Mouse (Mus musculus) ZHBTc4 (cell line): ENCODE measurements around the gene Tnfsfm13.

Source experiments
- DNase-seq: peaks from one replicate; pipeline ENCODE4 v3.0.0-alpha.2; 2011; ENCODE audit warnings: low read depth, low spot score

Tnfsfm13 gene

DNA sequence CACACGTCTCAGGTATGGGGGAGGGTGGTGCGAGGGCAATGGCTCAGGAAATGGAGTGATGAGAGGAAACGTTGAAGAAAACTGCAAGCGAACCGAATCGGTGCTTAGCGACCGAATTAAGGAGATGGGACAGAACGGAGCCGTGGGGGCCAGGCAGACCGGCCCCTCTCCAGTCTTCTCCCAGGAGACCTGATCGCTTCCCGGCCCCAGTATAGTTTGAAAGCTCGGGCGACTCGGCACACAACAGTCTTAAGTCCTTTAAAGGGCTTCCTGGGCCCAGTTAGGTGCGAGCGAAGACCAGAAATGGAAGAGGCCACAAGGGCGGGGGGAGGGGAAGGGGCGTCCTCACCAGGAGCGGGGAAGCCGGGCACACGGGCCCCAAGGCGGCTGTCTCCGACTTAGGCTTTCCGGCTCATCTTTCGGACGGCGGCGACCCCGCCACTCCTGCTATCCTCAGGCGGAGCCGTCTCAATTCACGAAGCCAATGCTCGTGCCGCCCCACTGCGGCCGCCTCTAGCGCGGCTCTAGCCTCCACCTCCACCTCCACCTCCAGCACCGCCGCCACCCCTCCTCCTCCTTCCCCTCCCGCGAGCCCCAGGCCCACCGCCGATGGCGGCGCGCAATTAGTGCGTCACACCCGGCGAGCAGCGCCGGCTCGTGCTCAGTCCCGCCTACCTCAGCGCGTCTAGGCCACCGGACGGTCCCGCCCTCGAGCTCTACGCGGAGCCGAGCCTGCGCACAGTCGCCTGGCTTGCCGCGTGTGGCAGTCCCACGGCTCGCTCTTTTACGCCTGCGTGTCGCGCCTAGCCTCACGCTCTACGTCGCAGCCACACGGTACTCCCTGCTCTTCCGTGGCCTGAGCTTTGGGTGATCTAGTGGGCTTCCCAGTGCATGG is 14.3 kb downstream of the Tnfsfm13 start, which contains the start of gene Senp3:
Senp3 (minus strand) TSS at position 771 of the 895 bp plus-strand sequence.
- DNase-seq: peak; percentile 99

DNA sequence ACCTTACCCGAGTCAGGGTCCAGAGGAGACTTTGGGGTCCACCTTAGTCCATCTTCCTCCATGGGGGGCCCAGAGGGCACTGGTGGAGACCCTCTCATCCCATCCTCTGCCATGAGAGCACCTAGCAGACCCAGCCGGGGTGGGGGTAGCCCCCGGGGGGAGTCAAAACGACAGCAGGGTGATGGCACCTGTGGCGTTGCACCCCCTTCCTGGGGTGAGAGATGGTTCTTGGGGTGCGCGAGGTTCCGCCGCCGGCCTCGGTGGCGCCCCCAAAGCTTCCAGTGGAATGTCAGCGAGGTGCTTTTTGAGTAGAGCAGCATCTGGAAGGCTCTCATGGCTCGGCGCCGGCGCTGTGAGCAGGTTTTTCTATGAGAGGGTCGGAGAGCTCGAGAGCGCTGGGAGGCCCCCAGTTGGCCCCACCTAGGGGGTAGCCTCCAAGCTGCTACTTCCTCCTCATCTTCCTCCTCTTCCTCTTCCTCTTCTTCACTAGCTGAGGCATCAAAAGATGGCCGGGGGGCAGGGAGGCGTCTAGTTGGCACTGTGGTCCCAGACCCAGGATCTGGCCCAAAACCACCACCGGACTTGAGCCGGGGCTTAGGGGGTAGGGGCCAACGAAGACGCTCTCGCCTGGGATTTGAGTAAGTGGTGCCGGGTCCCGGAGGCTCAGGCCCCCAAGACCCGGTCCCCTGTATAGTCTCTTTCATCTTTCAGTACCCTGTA is 15.6 kb downstream of the Tnfsfm13 start:
- no peak for DNase-seq

DNA sequence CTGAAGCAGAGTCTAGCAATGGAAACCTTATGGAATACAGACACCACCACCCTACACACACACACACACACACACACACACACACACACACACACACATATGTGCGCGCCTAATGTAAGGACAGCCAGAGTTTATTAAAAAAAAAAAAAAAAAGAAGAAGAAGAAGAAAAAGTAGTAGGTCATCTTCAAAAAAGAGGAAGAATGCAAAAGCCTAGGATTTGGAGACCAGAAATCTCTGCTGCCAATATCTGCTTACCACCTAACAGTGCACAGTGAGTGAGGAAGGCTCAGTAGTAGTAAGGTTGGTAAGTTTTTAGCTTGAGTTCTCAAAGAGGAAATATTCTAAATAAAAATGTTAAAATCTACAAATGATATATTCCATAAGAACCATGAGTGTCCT is 16.8 kb downstream of the Tnfsfm13 start:
- no peak for DNase-seq

GRCm38 (mm10) chr11:69672211-69672706 is 23.6 kb downstream of the Tnfsfm13 start, which contains the start of gene Eif4a1:
Eif4a1 (minus strand) TSS chr11:69672423.
- DNase-seq: peak; percentile 100

DNA sequence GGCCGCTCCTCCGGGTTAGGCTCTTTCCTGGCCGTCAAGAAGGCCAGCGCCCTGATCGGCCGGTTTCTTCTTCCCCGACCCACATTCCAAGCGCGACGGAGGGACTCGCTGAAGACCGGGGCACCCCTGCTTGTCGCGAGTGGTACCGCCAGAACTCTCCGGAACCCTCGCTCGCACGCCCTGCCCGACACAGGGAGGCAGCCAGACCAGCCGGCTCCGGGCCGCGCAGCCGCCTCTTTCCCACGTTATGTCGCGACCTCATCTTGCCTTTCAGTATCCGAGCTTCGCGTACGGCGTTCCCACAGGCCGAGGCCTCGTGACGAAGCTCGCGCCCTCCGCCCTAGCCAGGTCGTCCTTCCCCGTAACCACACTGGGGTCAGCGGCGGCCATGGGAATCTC is 24.2 kb downstream of the Tnfsfm13 start:
- no peak for DNase-seq

- DNase-seq: peak; percentile 97
These were observed 24.8 kb downstream of the Tnfsfm13 start for GRCm38 (mm10) chr11:69670786-69671725.

GRCm38 (mm10) chr11:69666665-69667005 is 29.3 kb downstream of the Tnfsfm13 start:
- DNase-seq: no peak

- DNase-seq: peak; percentile 95
These were observed 29.8 kb downstream of the Tnfsfm13 start, which contains the start of gene Cd68 for GRCm38 (mm10) chr11:69665961-69666664. Cd68 (minus strand) TSS chr11:69666153.

DNA sequence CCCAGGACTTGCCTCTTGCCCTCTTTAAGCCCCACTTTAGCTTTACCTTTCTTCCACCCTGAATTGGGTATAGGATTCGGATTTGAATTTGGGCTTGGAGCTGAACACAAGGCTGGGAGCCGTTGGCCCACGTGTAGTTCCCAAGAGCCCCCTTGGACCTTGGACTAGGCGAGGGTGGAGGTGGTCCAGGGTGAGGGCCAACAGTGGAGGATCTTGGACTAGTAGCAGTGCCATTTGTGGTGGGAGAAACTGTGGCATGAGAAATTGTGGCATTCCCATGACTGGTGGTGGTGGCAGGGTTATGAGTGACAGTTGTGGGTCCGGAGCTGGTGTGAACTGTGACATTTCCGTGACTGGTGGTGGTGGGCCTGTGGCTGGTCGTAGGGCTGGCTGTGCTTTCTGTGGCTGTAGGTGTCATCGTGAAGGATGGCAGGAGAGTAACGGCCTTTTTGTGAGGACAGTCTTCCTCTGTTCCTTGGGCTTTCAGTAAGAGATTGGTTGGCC is 30.4 kb downstream of the Tnfsfm13 start:
- no peak for DNase-seq

GRCm38 (mm10) chr11:69664841-69665240 is 31.1 kb downstream of the Tnfsfm13 start:
- no peak for DNase-seq

DNA sequence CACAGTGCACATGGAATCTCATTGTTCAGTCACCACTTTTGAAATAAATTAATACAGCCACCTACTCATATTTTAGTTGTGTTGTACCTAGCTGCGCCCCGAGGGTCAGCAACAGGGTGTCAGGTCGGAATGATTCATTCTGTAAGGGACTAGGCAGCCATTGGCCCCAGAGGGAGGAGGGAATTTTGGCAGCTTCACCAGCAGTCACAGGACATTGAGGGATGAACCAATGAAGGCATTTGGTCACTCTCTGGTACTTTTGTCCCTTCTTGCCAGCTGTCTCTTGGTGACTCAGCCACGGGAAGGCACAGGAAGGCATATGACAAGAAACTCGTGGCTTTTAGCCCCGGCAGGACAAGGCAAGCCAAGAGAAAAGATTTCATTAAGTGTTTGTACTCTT is 32.1 kb downstream of the Tnfsfm13 start:
- DNase-seq: no peak

GRCm38 (mm10) chr11:69662967-69663671 is 32.8 kb downstream of the Tnfsfm13 start:
- no peak for DNase-seq

DNA sequence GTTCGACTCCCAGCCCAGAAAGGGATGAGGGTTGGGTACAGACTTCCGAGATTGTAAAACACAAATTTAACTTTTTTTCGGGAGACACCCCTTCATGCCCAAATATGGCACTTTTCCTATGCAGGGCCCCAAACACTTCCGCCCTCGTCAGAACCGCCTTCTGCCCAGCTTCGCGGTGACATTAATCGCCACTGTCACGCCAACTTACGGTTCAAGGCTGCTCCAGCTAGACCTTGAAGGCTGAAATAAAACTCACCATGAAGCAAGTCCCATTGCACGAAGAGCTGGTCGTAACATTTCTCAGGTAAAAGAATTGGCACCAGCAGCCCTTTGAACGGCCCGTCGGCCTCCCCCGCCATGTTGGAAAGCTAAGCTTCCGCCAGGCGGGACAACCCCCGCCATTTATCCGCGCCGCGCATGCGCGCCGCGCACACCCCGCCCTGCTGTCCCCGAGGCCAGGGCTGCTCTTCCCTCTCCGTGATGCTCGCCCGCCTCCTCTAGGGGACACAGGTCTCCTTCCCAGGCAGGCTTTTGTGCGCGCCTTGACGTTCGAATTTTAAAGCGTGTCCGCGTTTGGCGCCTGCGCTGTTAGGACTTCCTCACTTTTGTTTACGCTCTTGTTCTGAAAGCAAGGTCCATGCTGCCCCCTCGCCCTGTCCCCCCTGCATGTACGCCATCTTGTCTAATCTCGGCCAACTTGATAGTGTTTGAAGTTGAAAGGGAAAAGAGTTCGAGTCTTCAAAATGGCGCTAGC is 33.5 kb downstream of the Tnfsfm13 start, which contains the start of gene Mpdu1:
Mpdu1 (minus strand) TSS at position 430 of the 754 bp plus-strand sequence.
- DNase-seq: peak; percentile 98

- DNase-seq: no peak
These were observed 34.5 kb downstream of the Tnfsfm13 start for GRCm38 (mm10) chr11:69661221-69661881.

DNA sequence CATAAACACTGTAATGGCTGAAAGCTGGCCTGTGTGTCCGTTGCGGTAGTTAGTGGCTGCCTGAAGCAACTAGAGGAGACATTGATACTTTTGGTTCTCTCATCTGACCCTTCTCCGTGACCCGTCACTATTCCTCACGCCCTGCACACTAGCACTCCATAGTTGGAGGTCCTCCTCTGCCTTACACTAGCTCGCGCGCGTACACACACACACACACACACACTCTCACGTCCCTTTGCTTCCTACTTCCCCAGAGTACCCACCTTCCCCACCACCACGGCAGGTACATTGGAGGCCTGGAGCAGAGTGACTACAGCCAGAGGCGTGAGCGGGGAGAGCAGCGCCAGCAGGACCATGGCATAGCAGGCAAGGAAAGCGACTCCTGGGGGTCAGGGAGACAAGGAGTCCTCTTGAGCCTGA is 38.4 kb downstream of the Tnfsfm13 start:
- DNase-seq: no peak

GRCm38 (mm10) chr11:69656617-69657461 is 39.1 kb downstream of the Tnfsfm13 start:
- peak; percentile 80 for DNase-seq

- no peak for DNase-seq
These were observed 39.8 kb downstream of the Tnfsfm13 start for GRCm38 (mm10) chr11:69656065-69656455.
